Mouse (Mus musculus) layer of hippocampus, adult 9-11 months (tissue): ENCODE data around the gene C330007P06Rik.
A peak's percentile ranks its signal among the peaks of the same experiment; 100 is the strongest.
"Not testable (repeated sequence)": the region's sequence is repeated elsewhere in the genome, so short reads cannot be mapped to it uniquely, and the experiment has no call there.

ENCODE experiments used
- DNase-seq: peaks from one replicate; pipeline ENCODE4 v3.0.0; 2022

The C330007P06Rik gene

GRCm38 (mm10) chrX:36833397-36834084 lies 40.4 kb downstream of the C330007P06Rik start:
- peak; percentile 31 for DNase-seq

DNA sequence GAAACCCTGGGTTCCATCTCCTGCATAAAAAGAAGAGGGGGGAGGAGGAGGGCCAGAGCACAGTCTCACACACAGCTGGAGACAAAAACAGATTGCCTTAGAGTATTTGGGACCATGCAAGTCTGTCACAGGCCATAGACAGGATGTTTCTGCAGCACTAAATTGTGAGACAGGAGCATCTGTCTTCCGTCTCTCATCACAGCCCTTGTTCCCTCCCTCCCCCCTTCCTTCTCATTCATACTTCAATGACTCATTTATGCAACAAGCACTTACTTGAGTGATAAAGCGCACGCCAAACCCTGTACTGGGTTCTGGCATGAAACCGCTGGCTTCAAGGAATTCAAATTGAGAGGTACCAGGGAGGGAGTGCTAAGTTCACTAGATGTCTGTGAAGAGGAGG lies 42.3 kb downstream of the C330007P06Rik start:
- peak; percentile 27 for DNase-seq

DNA sequence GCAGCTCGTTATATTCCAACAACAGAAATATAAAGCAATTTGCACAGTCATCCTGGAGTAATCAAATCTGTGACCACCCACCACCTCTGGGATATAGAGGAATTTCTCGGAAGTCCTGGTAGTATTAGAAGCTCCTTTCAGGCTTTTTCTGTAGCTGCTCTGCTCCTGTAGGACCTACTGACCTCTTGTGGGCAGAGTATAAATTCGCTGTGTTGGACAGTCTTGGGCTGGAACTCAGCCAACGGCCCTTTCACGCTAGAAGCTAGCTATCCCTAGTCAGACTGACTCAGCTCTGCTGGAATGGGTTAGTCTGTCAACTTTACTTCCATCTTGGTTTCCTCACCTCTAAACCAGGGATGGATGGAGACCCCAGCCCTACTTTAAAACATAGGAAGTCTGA lies 43.6 kb downstream of the C330007P06Rik start:
- no peak for DNase-seq

GRCm38 (mm10) chrX:36826873-36827272 lies 47.0 kb downstream of the C330007P06Rik start:
- DNase-seq: no peak

- DNase-seq: no peak
Observed at GRCm38 (mm10) chrX:36825032-36825431, 48.9 kb downstream of the C330007P06Rik start.

- no peak for DNase-seq
Observed at GRCm38 (mm10) chrX:36823932-36824711, 49.8 kb downstream of the C330007P06Rik start.

- DNase-seq: no peak
Observed at GRCm38 (mm10) chrX:36820201-36820600, 53.7 kb downstream of the C330007P06Rik start.

GRCm38 (mm10) chrX:36819575-36819974 lies 54.3 kb downstream of the C330007P06Rik start:
- no peak for DNase-seq

- no peak for DNase-seq
Observed at GRCm38 (mm10) chrX:36816953-36817441, 56.9 kb downstream of the C330007P06Rik start.

DNA sequence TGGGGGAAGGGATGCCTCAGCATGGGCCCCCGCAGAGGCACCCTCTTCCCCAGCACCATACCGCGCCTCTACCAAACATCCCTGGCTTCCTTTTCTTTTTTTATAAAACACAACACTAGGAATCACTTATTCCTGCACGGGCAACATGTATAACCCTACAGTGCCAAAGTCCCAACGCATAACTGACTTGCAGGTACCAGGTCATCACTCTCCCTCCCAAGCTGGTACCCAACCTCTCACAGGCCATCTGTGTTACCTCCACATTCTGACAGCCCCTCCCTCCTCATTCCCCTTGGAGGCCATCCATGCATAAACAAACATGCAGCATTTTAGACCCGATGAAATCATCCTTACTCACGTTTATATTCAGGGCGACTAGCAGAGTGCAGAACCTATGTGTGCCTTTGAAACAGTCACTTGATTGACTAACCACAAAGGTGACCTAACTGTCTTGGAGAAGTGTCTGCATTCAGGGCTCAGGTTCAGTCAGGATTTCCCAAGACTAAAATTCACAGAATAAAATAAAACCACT lies 57.5 kb downstream of the C330007P06Rik start:
- DNase-seq: no peak

GRCm38 (mm10) chrX:36815439-36815838 lies 58.5 kb downstream of the C330007P06Rik start:
- no peak for DNase-seq

DNA sequence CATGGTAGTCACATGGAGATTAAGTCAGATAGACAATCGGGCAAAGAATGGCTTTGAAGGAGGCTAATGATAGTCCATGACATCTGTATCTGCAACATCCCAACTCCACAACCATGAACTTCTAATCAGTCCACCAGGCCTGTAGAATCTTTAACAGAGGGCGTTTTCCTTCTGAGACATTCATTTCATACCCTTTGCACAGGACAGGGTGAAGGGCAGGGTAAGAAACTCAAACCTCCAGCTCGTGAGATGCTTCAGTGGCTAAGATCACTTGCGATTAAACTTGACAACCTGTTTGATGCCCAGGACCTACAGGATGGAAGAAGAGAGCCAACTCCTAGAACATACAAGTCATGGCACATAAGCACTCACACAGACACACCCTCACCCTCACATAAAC lies 58.9 kb downstream of the C330007P06Rik start:
- DNase-seq: no peak

DNA sequence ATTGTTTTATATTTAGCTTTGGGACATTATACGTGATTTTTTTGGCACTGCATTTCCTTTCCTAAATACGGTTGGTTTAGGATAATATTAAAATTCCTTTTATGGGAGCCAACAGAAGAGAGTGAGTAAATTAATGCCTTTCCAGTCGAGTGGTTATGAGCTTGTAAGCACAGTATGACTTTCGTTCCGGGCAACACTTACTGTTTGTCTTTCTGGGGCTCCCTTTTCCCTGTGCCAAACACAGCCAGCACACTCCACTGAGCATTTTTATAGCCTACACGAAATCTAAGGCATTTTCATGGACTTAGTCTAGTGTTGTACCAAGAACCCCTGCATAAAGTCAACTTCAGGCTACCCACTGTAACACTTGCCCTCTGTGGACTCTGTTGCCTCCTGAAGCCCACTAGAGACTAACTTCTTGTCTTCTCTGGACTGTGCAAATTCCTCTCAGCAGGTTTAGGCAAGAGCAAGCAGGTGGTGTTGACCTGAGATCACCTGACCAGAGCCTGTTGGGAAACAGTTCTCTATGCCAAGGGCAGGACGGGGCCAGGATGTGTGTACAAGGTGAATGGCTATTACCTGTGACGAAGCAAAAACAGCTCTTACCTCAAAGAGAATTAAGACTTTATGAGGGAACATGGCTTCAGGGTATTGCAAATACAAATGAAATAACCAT lies 59.6 kb downstream of the C330007P06Rik start:
- no peak for DNase-seq

GRCm38 (mm10) chrX:36811377-36811776 lies 62.5 kb downstream of the C330007P06Rik start:
- no peak for DNase-seq

DNA sequence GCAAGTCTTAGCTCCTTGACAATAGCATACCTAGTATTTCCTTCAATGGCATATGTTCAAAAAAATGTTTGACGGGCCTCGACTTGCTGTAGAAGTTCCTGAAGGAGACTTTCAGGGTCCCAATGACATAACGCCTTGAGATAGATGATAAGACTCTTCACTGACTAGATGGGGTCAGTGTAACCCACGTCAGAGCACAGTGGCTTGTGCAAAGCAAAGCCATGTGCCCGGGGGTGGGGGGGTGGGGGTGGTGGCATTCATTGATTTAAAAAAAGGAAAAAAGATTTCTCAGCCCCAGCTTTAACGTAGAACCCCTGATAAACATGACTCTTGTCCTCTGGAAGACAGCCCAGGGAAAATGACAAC lies 65.6 kb downstream of the C330007P06Rik start:
- DNase-seq: no peak

DNA sequence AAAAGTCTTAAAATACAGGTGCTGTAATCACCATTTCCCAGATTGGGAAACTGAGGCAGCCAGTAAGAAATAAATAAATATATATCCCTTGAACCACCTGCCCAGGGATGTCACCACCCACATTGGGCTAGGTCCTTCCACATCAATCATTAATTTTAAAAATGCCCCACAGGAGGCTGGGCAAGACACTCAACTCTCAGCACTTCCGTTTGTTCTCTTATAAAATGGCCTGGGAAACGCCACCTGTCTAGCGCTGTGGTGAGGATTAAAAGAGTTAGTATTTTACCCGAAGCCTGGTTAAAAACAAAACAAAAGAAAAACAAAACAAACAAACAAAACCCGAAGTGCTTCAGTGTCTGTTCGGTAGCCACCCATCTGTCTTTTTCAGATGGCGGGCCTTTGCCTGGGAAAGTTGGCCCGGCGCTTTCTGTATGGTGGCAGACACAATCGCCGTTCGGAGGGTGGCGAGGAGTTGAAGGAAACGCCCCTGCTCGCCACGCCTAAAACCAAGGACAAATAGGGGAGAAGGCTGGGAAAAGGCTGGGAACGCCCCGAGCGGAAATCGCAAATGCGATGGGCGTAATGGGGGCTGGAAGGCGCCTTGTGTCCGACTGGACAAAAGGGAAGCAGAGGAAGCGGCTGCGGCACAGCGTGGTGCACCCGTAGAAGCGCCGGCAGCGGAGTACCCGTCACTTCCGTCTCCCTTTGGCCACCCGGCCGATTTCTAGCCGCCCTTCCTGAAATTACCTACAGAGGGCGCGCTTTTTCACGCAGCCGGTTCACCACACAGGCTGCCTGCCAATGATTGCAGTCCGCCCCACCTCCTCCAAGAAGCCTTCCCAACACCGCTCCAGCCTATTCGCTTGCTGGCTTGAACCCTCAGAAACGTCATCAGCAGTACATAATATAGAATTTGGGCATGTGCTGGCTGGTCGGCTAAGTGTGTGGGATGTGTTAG lies 66.3 kb downstream of the C330007P06Rik start:
- peak; percentile 91 for DNase-seq

DNA sequence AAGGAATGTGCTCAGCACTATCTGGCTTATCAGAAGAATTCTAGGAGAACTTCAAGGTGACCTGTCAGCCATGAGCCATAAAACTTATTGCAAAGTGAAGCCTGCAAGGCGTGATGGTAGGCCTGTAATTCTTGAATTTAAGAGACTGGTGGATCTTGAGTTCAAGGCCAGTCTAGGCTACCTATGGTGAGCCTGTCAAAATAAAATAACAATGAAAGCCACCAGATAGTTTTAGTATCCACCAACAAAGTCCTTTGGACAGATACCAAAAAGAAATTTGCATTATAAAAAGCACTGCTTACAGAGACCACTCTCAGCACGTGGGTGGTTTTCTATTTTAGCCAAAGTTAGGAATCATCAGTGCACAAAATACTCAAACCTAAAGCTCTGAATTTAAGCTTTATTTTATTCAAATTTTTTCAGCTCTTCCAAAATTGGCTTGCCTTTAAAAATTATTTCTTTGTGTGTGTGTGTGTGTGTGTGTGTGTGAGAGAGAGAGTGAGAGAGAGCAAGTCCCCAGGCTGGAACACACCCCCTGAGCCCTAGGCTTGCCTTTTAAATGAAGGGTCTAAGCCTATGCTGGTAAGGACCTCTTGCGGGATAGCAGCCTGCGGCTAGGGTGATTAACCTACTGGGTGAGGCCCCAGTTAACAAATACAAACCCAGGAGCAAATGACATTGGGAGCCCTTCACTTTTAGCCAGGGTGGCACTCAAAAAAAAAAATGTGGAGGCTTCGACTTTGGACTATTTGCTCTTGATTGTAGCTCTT lies 68.3 kb downstream of the C330007P06Rik start:
- no peak for DNase-seq

DNA sequence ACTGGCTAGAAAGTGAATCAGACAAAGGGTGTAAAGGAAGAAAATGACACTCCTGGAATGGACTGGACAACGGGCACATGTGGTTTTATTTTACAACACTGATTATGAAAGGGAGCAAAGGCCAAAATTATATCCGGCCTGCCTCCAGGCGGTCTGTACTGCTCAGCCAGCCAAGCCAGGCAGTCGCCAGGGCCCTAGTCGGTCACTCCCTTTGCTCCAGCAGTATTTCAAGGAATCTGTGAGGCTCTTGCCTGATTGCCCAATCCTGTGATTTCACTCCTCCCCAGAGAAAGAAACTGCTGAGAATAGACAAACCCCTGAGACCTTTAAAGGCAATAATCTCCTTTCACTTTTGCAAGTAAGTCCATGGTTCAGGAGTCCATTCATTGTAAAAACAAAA lies 69.7 kb downstream of the C330007P06Rik start:
- no peak for DNase-seq

DNA sequence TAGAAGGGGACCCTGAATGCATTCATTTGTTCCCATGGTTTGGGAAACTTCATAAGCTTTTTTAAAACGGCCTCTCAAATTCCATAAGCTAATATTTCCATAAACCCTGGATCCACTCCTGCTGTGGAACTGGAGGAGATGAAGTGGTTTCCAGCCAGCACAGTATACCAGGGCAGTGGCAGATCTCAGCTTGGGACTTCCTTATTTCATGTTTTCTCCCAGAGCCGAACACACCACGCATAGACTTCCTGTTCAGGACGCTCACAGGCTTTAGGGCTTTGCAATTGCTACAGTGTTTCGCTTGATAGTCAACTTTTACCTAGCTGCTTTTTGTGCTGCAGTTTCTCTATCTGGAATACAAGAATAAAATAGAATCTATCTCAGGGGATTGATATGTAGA lies 70.7 kb downstream of the C330007P06Rik start:
- DNase-seq: no peak

GRCm38 (mm10) chrX:36799131-36799879 lies 74.6 kb downstream of the C330007P06Rik start:
- DNase-seq: no peak

GRCm38 (mm10) chrX:36796734-36797133 lies 77.2 kb downstream of the C330007P06Rik start:
- DNase-seq: not testable (repeated sequence)
